Mouse (Mus musculus) Patski (cell line): ENCODE data around the gene Rgmb. TPM values are rescaled to one million over a fixed set of nuclear protein-coding genes. Genes with fewer than 3 reads are reported as not detected.
A peak's percentile ranks its signal among the peaks of the same experiment; 100 is the strongest.

Source experiments
- ATAC-seq: fragments of 100-300 bp; one replicate; pipeline ENCODE4 v1.8.0; 2021
- CTCF ChIA-PET: fragments of 350-600 bp; sonication (Branson Sonifier 250); formaldehyde crosslinking; loops from one replicate; lab custom pipeline; 2022; ENCODE audit warnings: inconsistent platforms; lab: Charles Lee
- POLR2A ChIA-PET: fragments of 350-600 bp; sonication (Branson Sonifier 250); formaldehyde crosslinking; loops from one replicate; lab custom pipeline; 2022; ENCODE audit warnings: antibody characterized with exemption, inconsistent platforms; lab: Charles Lee
- DNase-seq: peaks from one replicate; pipeline ENCODE4 v3.0.0-alpha.2; 2011; ENCODE audit warnings: low read depth, low spot score
- H3K27me3 ChIP-seq: fragments of 371-371 bp; one replicate; pipeline ENCODE4 v1.5.1; 2021
- CTCF ChIP-seq: fragments of 100-300 bp; IDR thresholded peaks from one replicate; pipeline ENCODE4 v1.5.1; 2021
- in situ Hi-C: fragments of 300-500 bp; cut with MboI; formaldehyde crosslinking; loops from 3 replicates; pipeline ENCODE4 v1.11.1; 2018; ENCODE audit warnings: low pct_unique_long_range_greater_than_20kb, mixed read lengths
- polyA plus RNA-seq: library from polyadenylated mRNA; unstranded; gene quantifications from one replicate; pipeline ENCODE4 v1.2.3, GENCODE M21; 2021

The Rgmb gene
- polyA plus RNA-seq, 1 experiment from 2014 or later, result 14.1 TPM

GRCm38 (mm10) chr17:15830171-15830765 is 571 bp downstream of the Rgmb start:
- CTCF ChIA-PET, result interaction anchor here (1.2 kb wide), 1 partner anchor 129 kb away, joined by 3 read pairs; no protein-coding TSS in a partner anchor
- peaks cover 14% of the 10 kb centered on the region for H3K27me3 ChIP-seq
- no peak for TF ChIP-seq CTCF
- DNase-seq, result no peak
- in situ Hi-C loops, result no loop called here
- ATAC-seq, result peak; percentile 9
- POLR2A ChIA-PET, result interaction anchor here (0.5 to 1.0 kb wide), 5 partner anchors 14 to 1634 kb away, joined by 3 to 4 read pairs (median 3); partner anchors contain the start of gene Chd1

GRCm38 (mm10) chr17:15829198-15830170 is 1.4 kb downstream of the Rgmb start:
- H3K27me3 ChIP-seq, result peaks cover 12% of the 10 kb centered on the region
- DNase-seq, result no peak
- CTCF ChIA-PET, result interaction anchor here (0.8 to 1.2 kb wide), 3 partner anchors 24 to 130 kb away, joined by 3 to 5 read pairs (median 3); no protein-coding TSS in a partner anchor
- POLR2A ChIA-PET, result interaction anchor here (0.5 to 1.0 kb wide), 5 partner anchors 13 to 1633 kb away, joined by 3 to 4 read pairs (median 3); partner anchors contain the start of gene Chd1
- no peak for TF ChIP-seq CTCF
- in situ Hi-C loops, result no loop called here
- no peak for ATAC-seq

- H3K27me3 ChIP-seq, result peaks cover 2% of the 10 kb centered on the region
- in situ Hi-C loops, result no loop called here
- CTCF ChIA-PET, result interaction anchor here (0.8 to 1.0 kb wide), 2 partner anchors 23 to 26 kb away, joined by 3 to 5 read pairs; no protein-coding TSS in a partner anchor
- ATAC-seq (no peak), DNase-seq (no peak)
- no peak for TF ChIP-seq CTCF
- POLR2A ChIA-PET, result no interaction called here
These were observed 2.5 kb downstream of the Rgmb start for GRCm38 (mm10) chr17:15828131-15828917.

DNA sequence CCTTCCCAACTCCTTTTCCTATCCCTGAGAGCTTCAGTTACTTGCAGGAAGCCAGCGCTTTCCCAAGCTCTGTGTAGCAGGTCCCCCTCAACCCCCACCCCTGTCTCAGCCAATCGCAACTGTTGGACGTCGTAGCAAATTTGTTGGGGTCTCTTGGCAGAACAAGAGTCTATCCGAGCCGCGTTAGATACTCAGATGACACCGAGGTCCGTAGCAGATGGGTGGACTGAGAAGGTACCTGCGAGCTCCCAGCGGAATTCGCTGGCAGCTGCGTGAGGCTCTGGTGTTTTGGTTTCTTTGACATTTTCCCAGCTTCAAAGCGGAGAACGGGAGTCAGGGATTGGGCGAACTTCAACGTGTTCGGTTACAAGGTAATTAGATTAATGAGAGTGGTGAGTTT is 3.9 kb downstream of the Rgmb start:
- in situ Hi-C loops, result no loop called here
- ChIA-PET POLR2A (interaction anchor here (0.6 to 1.3 kb wide), 4 partner anchors 11 to 513 kb away, joined by 3 read pairs; no protein-coding TSS in a partner anchor), CTCF (interaction anchor here (1.5 to 1.7 kb wide), 2 partner anchors 17 to 22 kb away, joined by 5 read pairs; no protein-coding TSS in a partner anchor)
- TF ChIP-seq CTCF, result no peak
- no peaks in the 10 kb centered on the region for H3K27me3 ChIP-seq
- DNase-seq (no peak), ATAC-seq (no peak)

- in situ Hi-C loops, result no loop called here
- ChIA-PET POLR2A (interaction anchor here (0.6 to 1.3 kb wide), 4 partner anchors 11 to 171 kb away, joined by 3 to 4 read pairs (median 3); no protein-coding TSS in a partner anchor), CTCF (interaction anchor here (1.5 to 1.7 kb wide), 2 partner anchors 17 to 21 kb away, joined by 5 read pairs; no protein-coding TSS in a partner anchor)
- ATAC-seq, result peak; percentile 88
- TF ChIP-seq CTCF, result no peak
- H3K27me3 ChIP-seq, result no peaks in the 10 kb centered on the region
- DNase-seq, result peak; percentile 81
These were observed 4.4 kb downstream of the Rgmb start for GRCm38 (mm10) chr17:15826444-15826909.

DNA sequence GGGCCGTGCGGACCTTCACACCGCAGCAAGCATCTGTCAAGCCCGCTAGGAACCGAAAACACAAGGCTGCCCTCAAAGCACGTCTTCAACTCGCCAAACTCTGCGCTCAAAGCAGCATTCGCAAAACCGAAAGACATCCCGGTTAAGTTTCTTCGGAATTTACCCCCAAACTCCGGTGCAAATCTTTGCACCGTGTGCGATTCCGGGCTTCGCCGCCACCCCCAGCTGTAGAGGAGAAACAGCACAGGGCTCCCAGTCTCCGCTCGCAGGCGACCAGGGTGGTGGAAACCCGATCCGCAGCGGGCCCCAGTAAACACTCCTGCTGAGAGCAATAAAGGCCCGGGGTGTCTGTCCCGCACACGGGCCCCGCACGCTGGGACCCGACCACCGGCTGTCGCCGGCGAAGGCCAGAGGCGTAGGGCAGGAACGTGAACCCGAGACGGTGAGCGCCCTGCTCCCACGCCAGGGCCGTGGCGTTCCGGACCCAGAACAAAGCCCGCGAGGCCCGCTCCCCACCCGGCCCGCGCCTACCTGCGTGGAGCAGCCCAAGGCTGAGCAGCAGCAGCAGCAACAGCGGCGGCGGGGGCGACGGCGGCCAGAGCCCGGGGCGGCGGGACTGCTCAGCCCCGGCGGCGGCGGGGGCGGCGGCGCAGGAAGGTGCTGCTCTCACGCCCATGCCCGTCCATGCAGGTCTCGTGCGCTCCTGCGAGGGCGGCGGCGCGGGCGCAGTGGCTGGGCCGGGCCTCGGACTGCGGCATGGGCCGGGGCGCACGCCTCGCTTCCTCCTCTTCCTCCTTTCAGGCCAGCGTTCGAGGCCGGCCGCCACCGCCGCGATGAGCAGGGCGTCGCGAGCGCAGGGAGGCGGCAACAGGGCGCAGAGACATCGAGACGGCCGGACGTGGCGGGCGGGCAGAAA is 5.1 kb downstream of the Rgmb start:
- ChIA-PET POLR2A (interaction anchor here (0.6 to 2.0 kb wide), 4 partner anchors 10 to 172 kb away, joined by 3 to 4 read pairs (median 4); no protein-coding TSS in a partner anchor), CTCF (interaction anchor here (1.5 to 5.2 kb wide), 6 partner anchors 11 to 21 kb away, joined by 5 to 29 read pairs (median 8); no protein-coding TSS in a partner anchor)
- no peaks in the 10 kb centered on the region for H3K27me3 ChIP-seq
- no peak for DNase-seq
- in situ Hi-C loops, result no loop called here
- TF ChIP-seq CTCF, result no peak
- ATAC-seq, result peak; percentile 23

DNA sequence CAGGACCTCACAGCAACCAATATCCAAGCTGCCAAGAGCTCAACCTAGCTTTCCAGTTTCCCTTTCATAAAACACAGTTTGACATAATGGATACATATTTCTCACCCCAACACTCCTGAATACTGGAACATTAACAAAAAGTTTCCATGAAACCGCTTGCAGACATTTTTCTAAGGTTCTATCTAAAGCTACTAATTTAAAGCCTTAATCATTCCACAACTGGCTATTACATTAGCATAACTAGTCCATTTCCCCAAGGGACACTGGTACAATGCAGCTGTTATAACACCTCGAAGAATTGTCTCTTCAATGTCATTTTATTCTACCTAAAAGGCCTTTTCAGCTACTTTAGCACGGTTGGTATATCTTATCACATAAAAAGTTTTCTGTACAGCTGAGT is 6.0 kb downstream of the Rgmb start:
- no peak for DNase-seq
- in situ Hi-C loops, result loop anchor here (25.0 kb wide), 1 partner anchor 1812 kb away; the partner anchor contains the start of gene Lnpep

GRCm38 (mm10) chr17:15824337-15824736 is 6.5 kb downstream of the Rgmb start:
- ATAC-seq (no peak), DNase-seq (no peak)
- no peaks in the 10 kb centered on the region for H3K27me3 ChIP-seq
- no peak for TF ChIP-seq CTCF
- in situ Hi-C loops, result loop anchor here (25.0 kb wide), 1 partner anchor 1813 kb away; the partner anchor contains the start of gene Lnpep
- ChIA-PET POLR2A (interaction anchor here (2.0 kb wide), 1 partner anchor 20 kb away, joined by 4 read pairs; no protein-coding TSS in a partner anchor), CTCF (interaction anchor here (1.8 to 5.2 kb wide), 6 partner anchors 9 to 37 kb away, joined by 5 to 29 read pairs (median 8); no protein-coding TSS in a partner anchor)

More for the DNA sequence above, 6.0 kb downstream of the Rgmb start:
- no peak for ATAC-seq
- TF ChIP-seq CTCF, result no peak
- POLR2A ChIA-PET, result interaction anchor here (2.0 kb wide), 1 partner anchor 21 kb away, joined by 4 read pairs; no protein-coding TSS in a partner anchor
- H3K27me3 ChIP-seq, result no peaks in the 10 kb centered on the region
- CTCF ChIA-PET, result interaction anchor here (1.8 to 5.2 kb wide), 5 partner anchors 10 to 20 kb away, joined by 6 to 29 read pairs (median 8); no protein-coding TSS in a partner anchor
